Mouse (Mus musculus) lung, postnatal 14 days (tissue): ENCODE measurements at regions not wholly inside any gene's neighbourhood (a gene's known extent, or its start where the extent isn't known, plus 50 kb on each side); places are given as distances from the start of the nearest gene placed in this dataset.
"Not testable (repeated sequence)": the region's sequence is repeated elsewhere in the genome, so short reads cannot be mapped to it uniquely, and the experiment has no call there.

ENCODE experiments used
- DNase-seq: peaks from one replicate; pipeline ENCODE4 v3.0.0; 2021

- DNase-seq: not testable (repeated sequence)
These were observed 104.1 kb downstream of the H2al2a start for GRCm38 (mm10) chr2:17892661-17893060.

GRCm38 (mm10) chr2:17887699-17888098 lies 109.1 kb downstream of the H2al2a start:
- DNase-seq: no peak

GRCm38 (mm10) chr2:17882389-17882788 lies 114.4 kb downstream of the H2al2a start:
- DNase-seq: no peak

- DNase-seq: no peak
These were observed 115.7 kb downstream of the H2al2a start for GRCm38 (mm10) chr2:17880800-17881717.

GRCm38 (mm10) chr2:17877901-17878300 lies 118.9 kb downstream of the H2al2a start:
- no peak for DNase-seq

GRCm38 (mm10) chr2:17876942-17877341 lies 119.8 kb downstream of the H2al2a start:
- no peak for DNase-seq

- DNase-seq: no peak
These were observed 120.6 kb downstream of the H2al2a start for GRCm38 (mm10) chr2:17876155-17876554.

- DNase-seq: no peak
These were observed 126.2 kb downstream of the H2al2a start for GRCm38 (mm10) chr2:17870562-17870961.

- no peak for DNase-seq
These were observed 128.6 kb downstream of the H2al2a start for GRCm38 (mm10) chr2:17868145-17868544.

GRCm38 (mm10) chr2:17867341-17867740 lies 129.4 kb downstream of the H2al2a start:
- no peak for DNase-seq

GRCm38 (mm10) chr2:17861765-17862495 lies 130.7 kb upstream of the Nebl start:
- DNase-seq: no peak

- DNase-seq: no peak
These were observed 129.8 kb upstream of the Nebl start for GRCm38 (mm10) chr2:17860922-17861559.

GRCm38 (mm10) chr2:17859234-17859633 lies 128.0 kb upstream of the Nebl start:
- no peak for DNase-seq

- DNase-seq: peak; percentile 24
These were observed 127.1 kb upstream of the Nebl start for GRCm38 (mm10) chr2:17858326-17858725.

- DNase-seq: no peak
These were observed 124.5 kb upstream of the Nebl start for GRCm38 (mm10) chr2:17855566-17856264.

- DNase-seq: no peak
These were observed 122.8 kb upstream of the Nebl start for GRCm38 (mm10) chr2:17854088-17854487.

- DNase-seq: no peak
These were observed 122.3 kb upstream of the Nebl start for GRCm38 (mm10) chr2:17853500-17854011.

GRCm38 (mm10) chr2:17852740-17853499 lies 121.7 kb upstream of the Nebl start:
- no peak for DNase-seq

- no peak for DNase-seq
These were observed 119.5 kb upstream of the Nebl start for GRCm38 (mm10) chr2:17850741-17851140.

- peak; percentile 47 for DNase-seq
These were observed 118.0 kb upstream of the Nebl start for GRCm38 (mm10) chr2:17849267-17849666.

GRCm38 (mm10) chr2:17845447-17846092 lies 114.3 kb upstream of the Nebl start:
- DNase-seq: not testable (repeated sequence)
